Mouse (Mus musculus) bone marrow macrophage, adult 2 months (primary cell): ENCODE measurements at regions not wholly inside any gene's neighbourhood (a gene's known extent, or its start where the extent isn't known, plus 50 kb on each side); places are given as distances from the start of the nearest gene placed in this dataset.

Experiments
- CTCF ChIP-seq: IDR thresholded peaks from 2 replicates; pipeline ENCODE4 v1.5.1; 2012; ENCODE audit warnings: low read depth, mild to moderate bottlenecking, low read length, moderate library complexity
- POLR2A ChIP-seq: IDR thresholded peaks from 2 replicates; pipeline ENCODE4 v1.6.1; 2012; ENCODE audit warnings: mild to moderate bottlenecking, low read depth, low read length, borderline replicate concordance

DNA sequence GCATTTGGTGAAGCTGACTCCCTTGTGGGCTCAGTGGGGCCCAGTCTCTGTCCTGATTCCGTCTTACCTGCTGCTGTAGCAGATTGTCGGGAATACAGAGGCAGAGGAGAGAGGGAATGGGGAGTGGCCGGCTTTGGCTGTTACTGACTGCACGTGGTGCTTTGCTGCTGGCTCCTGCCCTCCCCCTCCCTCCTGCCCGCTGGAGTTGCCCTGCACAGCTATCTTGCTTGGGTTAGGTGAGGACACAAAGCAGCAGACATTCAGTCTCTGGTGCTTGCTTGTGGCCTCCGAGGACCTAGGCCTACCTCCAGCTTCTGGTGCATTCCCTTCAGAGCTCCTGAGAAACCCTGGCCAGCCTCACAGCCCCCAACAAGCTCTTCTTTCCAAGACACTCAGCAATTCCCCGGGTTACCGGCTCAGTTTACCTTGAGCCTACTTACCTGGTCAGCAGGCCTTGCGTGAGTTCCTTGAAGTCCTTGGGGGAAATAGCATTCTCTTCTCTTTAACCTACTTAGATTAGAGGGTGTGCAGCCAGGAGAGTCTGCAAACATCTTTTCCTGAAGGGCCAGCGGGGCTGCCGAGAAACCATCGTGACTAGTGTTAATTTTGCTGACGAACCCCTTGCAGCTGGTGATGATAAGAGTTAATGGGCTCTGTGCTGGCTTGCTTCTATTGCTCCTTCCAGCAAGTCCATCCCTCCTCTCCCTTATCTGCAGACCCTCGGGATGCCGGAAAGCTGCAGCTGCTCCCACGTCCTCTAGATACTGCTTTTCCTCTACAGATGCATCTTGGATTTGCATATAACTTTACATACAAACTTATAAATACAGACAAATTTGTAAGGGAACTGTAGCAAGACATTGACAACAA, 1176.2 kb upstream of the A1bg start:
- TF ChIP-seq CTCF (no peak), POLR2A (no peak)
